Mouse (Mus musculus) liver, postnatal 0 days (tissue): ENCODE results near the gene Cox7a2.

ENCODE experiments used
- CTCF ChIP-seq: sonication (generic); IDR thresholded peaks from 2 replicates; pipeline ENCODE4 v1.5.1; 2016; ENCODE audit warnings: antibody characterized with exemption, low read depth
- EP300 ChIP-seq: IDR thresholded peaks from 2 replicates; pipeline ENCODE4 v1.6.1; 2016; ENCODE audit warnings: antibody characterized with exemption, low read depth, mild to moderate bottlenecking

DNA sequence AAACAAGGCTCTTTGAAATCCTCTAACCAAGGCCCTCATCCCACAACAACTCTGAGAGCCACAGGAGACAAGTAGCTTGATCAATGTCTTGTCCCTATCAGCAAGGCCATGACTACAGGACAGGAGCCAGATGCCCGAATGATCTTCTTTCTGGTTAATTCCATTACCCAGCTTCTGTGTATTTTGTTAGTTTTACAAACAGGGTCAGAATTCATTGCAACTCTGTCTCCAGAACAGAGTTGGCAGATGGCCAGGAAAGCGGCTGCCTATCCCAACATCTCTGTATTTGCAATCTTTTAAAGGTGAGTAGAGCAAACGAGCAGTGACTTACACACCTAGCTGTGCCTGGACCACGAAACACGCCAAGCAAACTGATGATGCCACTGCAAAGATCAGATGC, 29.4 kb downstream of the Cox7a2 start:
- TF ChIP-seq CTCF (no peak), EP300 (no peak)
